Mouse (Mus musculus) forebrain, embryonic 15.5 days (tissue): ENCODE results near the gene Ckap5. TPM values are rescaled to one million over a fixed set of nuclear protein-coding genes. Genes with fewer than 3 reads are reported as not detected.
A peak's percentile ranks its signal among the peaks of the same experiment; 100 is the strongest.

Experiments used
- ATAC-seq: fragments of 200-750 bp; cut with Nextera tagmentation; replicated peaks from 2 replicates; pipeline ENCODE4 v1.8.0; 2017; ENCODE audit warnings: mild to moderate bottlenecking, moderate TSS enrichment, moderate library complexity
- H3K27ac ChIP-seq: fragments of 300-500 bp; sonication (generic); replicated peaks from 2 replicates; pipeline ENCODE4 v1.5.1; 2015; ENCODE audit warnings: mild to moderate bottlenecking, inconsistent platforms
- H3K27me3 ChIP-seq: fragments of 300-500 bp; sonication (generic); 2 replicates; pipeline ENCODE4 v1.6.1; 2015; ENCODE audit warnings: inconsistent platforms
- H3K36me3 ChIP-seq: fragments of 300-500 bp; sonication (generic); 2 replicates; pipeline ENCODE4 v1.6.1; 2015; ENCODE audit warnings: mild to moderate bottlenecking, inconsistent platforms
- H3K4me1 ChIP-seq: fragments of 300-500 bp; sonication (generic); 2 replicates; pipeline ENCODE4 v1.6.1; 2015; ENCODE audit warnings: inconsistent platforms
- H3K4me2 ChIP-seq: fragments of 300-500 bp; sonication (generic); replicated peaks from 2 replicates; pipeline ENCODE4 v1.6.1; 2015; ENCODE audit warnings: mild to moderate bottlenecking, inconsistent platforms
- H3K4me3 ChIP-seq: fragments of 300-500 bp; sonication (generic); 2 replicates; pipeline ENCODE4 v1.5.1; 2015; ENCODE audit warnings: mild to moderate bottlenecking, inconsistent platforms
- H3K9ac ChIP-seq: fragments of 300-500 bp; sonication (generic); replicated peaks from 2 replicates; pipeline ENCODE4 v1.6.1; 2015; ENCODE audit warnings: mild to moderate bottlenecking, inconsistent platforms
- H3K9me3 ChIP-seq: fragments of 300-500 bp; sonication (generic); 2 replicates; pipeline ENCODE4 v1.6.1; 2016; ENCODE audit warnings: inconsistent platforms
- WGBS: fragments of 180-500 bp; shearing (Covaris S2); methylation state at CpG from one replicate; pipeline ENCODE4 v1.1.7; 2015; ENCODE audit warnings: mixed read lengths; 5-methylcytosine and 5-hydroxymethylcytosine counted together
- polyA plus RNA-seq: library from polyadenylated mRNA; unstranded; fragments of >200 nt; fragmentation: Nextera tagmentation; extraction: Ambion mirVana; gene quantifications from 2 replicates; pipeline ENCODE4 v1.2.1, GENCODE M21; 2015

Ckap5 gene
- polyA plus RNA-seq, 1 experiment from 2014 or later, result 139 TPM

- no peak for ATAC-seq
- Histone ChIP-seq H3K4me2 (no peak overlapping the region), H3K9me3 (no peaks in the 10 kb centered on the region), H3K4me3 (no peak overlapping the region), H3K27ac (no peak overlapping the region), H3K4me1 (peaks cover 19% of the 10 kb centered on the region), H3K27me3 (no peaks in the 10 kb centered on the region), H3K9ac (no peak overlapping the region), H3K36me3 (peaks cover 47% of the 10 kb centered on the region)
- WGBS, result 94% methylated on average over 11 of the region's 11 CpGs
These were observed 119.2 kb downstream of the Ckap5 start for GRCm38 (mm10) chr2:91645811-91646210.

DNA sequence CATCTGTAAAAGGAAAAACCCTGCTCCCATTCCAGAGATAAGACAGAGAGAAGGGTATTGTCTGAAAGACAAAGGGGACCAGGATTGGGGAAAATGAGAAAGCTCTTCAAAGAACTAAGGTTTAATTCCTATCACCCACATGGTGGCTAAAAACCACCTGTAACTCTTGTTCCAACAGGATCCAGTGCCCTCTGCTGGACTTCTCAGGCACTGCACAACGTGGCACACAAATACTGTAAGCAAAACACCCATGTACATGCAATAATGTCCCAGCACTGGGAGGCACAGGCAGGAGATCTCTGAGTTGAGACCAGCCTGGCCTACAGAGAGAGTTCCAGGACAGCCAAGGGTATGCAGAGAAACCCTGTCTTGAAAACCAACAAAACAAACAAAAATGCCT, 120.2 kb downstream of the Ckap5 start:
- Histone ChIP-seq H3K36me3 (peaks cover 44% of the 10 kb centered on the region), H3K9me3 (no peaks in the 10 kb centered on the region), H3K4me3 (no peak overlapping the region), H3K27me3 (no peaks in the 10 kb centered on the region), H3K9ac (no peak overlapping the region), H3K4me1 (peaks cover 24% of the 10 kb centered on the region), H3K27ac (no peak overlapping the region), H3K4me2 (no peak overlapping the region)
- no peak for ATAC-seq
- WGBS, result 31% methylated on average over 1 of the region's 1 CpGs

DNA sequence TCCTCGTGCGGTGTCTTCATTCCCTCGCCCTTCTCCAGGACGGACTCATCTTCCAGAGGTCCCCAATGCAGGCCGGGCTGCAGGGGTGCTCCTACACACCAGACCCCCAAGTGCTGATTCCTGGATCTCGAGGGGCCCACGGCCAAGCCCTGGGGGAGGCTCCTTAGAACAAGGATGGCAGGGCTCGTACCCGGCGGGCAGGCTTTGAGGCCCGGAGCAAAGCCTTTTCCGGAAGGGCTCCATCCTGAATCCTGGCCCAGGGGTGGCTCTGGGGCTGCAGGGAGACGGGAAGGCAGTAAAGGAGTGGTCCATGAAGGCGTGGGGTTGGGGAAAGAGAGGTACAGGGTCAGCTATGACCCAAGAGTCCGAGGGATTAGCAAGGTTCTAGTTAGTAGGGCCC, 122.6 kb downstream of the Ckap5 start:
- H3K9ac ChIP-seq, result peak overlapping the region; percentile 89
- no peak; the same call in 1 of the 2 replicates for ATAC-seq
- H3K36me3 ChIP-seq, result peaks cover 40% of the 10 kb centered on the region
- no peaks in the 10 kb centered on the region for H3K27me3 ChIP-seq
- peak overlapping the region; percentile 82 for H3K4me3 ChIP-seq
- H3K9me3 ChIP-seq, result no peaks in the 10 kb centered on the region
- peak overlapping the region; percentile 99 for H3K4me2 ChIP-seq
- H3K4me1 ChIP-seq, result peaks cover 29% of the 10 kb centered on the region
- peak overlapping the region; percentile 91; the same call in 1 of the 2 replicates for H3K27ac ChIP-seq
- WGBS, result 2% methylated on average over 15 of the region's 15 CpGs

DNA sequence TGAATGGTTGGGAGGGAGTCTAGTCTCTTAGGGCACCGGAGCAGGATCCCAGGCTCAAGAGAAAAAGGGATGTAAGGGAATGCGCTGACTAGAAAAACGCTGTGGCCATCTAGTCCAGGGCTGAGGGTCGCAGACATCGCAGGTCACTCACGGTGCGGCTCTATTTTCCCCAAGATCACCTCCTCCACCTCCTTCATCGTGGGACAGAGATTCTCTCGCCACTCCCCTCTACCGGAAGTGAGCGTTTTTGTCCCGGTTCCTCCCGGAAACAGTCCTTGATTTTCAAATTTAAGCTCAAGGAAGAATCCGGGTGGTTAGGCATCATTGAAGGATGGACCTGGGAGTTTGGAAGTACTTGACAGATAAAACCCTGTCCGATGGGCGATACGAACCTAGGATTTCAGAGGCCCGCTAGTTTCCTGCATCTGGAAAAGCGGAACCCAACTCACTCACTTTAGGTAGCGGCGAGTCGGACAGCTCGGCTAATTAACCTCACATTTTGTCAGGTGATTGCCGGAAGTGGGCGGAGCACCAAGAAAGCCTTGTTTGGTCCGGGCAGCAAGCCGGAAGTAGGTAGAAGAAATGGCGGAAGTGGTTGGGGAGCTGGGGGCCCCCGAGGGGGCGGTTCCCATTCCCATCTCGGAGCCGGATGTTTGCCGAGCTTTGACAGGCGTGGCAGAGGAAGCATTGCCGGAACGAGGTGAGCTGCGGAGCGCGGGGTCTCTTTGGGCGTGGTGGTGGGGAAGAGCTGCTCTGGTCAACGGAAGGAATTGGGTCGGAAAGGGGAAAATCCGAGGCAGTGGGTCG, 123.2 kb downstream of the Ckap5 start, which contains the start of the genes Zfp408 and Arhgap1:
Zfp408 (minus strand) TSS at position 239 of the 807 bp plus-strand sequence.
Arhgap1 (plus strand) TSS at position 308 of the 807 bp plus-strand sequence.
- Histone ChIP-seq H3K27me3 (no peaks in the 10 kb centered on the region), H3K36me3 (peaks cover 40% of the 10 kb centered on the region), H3K9me3 (no peaks in the 10 kb centered on the region), H3K4me2 (peak within 1 kb of the TSS; percentile 99), H3K4me1 (peaks cover 29% of the 10 kb centered on the region), H3K9ac (peak within 1 kb of the TSS; percentile 89), H3K27ac (peak within 1 kb of the TSS; percentile 91), H3K4me3 (peak within 1 kb of the TSS; percentile 82)
- ATAC-seq, result peak; percentile 94
- WGBS, result under 1% methylated on average over 44 of the region's 44 CpGs

DNA sequence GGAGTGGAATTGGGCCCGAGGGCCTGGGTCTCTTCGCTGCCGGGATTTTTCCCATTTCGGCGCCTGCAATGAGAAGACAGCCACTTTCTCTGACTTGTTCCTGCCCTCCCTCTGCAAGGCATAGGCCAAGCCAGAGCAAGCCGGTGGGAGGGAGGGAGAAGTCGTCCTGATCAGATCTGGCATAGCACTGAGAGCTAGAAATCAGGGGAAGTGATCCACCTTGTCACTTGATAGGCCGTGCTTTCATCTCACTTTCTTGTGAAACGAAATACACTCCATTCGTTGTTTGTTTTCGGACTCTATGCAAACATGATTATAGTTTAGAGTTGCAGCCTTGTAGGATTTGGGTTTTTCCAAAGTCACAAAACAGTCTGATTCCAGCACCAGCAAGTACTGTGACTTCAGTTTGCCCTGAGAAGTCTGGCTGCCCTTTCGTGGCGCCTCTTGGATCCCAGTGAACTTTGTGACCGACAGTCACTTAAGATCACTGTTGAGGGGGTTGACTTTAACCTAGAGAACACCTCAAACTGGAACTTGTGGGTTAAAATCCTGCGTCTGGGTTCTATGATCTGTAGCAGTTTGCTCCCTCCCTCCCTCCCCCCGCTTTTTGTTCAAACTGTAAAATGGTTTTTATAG, 123.9 kb downstream of the Ckap5 start:
- Histone ChIP-seq H3K4me3 (peak overlapping the region; percentile 82), H3K36me3 (peaks cover 40% of the 10 kb centered on the region), H3K27ac (peak overlapping the region; percentile 91), H3K4me2 (peak overlapping the region; percentile 99), H3K4me1 (peaks cover 29% of the 10 kb centered on the region), H3K9me3 (no peaks in the 10 kb centered on the region), H3K27me3 (no peaks in the 10 kb centered on the region), H3K9ac (peak overlapping the region; percentile 89)
- 20% methylated on average over 16 of the region's 16 CpGs for WGBS
- ATAC-seq, result peak; percentile 55; the same call in 1 of the 2 replicates

DNA sequence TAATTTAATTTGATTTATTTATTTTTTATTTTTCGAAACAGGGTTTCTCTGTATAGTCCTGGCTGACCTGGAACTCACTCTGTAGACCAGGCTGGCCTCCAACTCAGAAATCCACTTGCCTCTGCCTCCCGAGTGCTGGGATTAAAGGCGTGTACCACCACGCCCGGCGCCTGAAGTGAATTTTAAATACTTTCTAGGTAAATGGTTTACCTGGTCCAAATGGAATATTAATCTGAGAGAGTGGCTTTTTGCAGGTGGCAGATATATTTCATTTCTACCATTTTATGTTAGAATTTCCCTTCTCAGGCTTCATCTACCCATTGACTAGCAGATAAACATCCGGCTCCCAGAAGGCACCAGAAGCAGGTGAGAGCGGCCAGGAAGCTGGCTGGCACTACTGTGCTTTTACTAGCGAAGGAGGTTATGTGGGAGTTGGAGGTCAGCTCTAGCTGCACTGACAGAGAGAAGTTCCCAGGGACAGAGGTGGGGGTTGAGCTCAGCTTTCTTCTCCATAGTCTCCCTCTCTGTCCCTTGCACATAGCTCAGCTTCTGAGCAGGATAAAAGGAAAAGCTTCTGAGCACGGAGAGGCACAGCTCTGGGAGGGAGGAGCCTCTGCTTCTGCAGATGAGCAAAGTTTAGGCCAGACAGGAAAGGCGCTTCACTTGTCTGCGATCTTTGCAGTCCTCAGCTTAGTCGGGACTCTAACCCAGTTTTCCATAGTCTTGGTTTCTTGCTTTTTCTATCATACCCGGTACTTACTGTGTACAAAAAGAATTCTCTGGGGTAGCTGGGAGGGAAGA, 125.1 kb downstream of the Ckap5 start:
- ATAC-seq, result no peak
- Histone ChIP-seq H3K36me3 (peaks cover 40% of the 10 kb centered on the region), H3K27ac (no peak overlapping the region), H3K27me3 (no peaks in the 10 kb centered on the region), H3K4me3 (no peak overlapping the region), H3K4me2 (no peak overlapping the region), H3K9ac (no peak overlapping the region), H3K4me1 (peaks cover 29% of the 10 kb centered on the region), H3K9me3 (no peaks in the 10 kb centered on the region)
- WGBS, result 91% methylated on average over 14 of the region's 14 CpGs

DNA sequence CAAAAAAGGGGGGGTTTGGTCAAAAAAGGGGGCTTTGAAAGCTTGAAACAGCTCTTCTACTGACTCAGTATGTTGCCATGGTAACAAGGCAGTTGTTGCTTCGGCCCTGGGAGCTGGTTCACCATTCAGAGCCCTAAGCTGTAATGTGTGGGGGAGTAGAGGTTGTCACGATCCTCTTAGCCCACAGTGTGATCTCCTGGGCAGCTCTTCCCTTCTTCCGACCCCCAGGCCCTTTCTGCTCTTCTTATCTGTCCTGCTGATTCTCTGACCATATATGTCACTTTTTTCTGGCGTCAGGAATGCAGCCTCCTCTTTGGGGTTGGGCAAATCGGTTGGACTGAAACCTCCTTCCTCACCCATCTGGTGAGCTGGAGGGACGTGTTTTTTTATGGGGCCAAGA, 126.3 kb downstream of the Ckap5 start:
- Histone ChIP-seq H3K9me3 (no peaks in the 10 kb centered on the region), H3K36me3 (peaks cover 40% of the 10 kb centered on the region), H3K27ac (no peak overlapping the region), H3K4me3 (no peak overlapping the region), H3K4me2 (no peak overlapping the region), H3K9ac (no peak overlapping the region), H3K27me3 (no peaks in the 10 kb centered on the region), H3K4me1 (peaks cover 27% of the 10 kb centered on the region)
- ATAC-seq, result no peak
- WGBS, result 62% methylated on average over 6 of the region's 6 CpGs

DNA sequence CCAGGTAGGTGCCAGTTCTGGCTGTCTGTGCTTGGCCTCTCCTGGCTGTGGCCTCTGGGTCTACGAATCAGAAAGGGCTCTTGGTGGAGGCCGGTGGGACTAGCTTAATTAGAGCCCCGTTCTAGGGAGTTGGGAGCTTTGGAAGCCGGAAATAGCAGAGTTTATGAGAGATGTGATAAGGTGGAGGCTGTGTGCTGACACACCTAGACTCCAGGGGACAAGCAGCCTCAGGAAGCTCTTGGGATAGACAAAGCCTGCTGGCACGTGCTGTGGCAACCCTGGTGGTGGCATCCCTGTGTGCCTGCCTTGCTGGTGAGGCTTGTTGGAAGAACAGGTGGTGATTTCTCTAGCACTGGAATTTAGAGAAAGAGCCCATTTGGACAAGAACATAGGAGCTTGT, 128.8 kb downstream of the Ckap5 start:
- H3K36me3 ChIP-seq, result peaks cover 57% of the 10 kb centered on the region
- WGBS, result 91% methylated on average over 5 of the region's 5 CpGs
- ATAC-seq, result no peak

DNA sequence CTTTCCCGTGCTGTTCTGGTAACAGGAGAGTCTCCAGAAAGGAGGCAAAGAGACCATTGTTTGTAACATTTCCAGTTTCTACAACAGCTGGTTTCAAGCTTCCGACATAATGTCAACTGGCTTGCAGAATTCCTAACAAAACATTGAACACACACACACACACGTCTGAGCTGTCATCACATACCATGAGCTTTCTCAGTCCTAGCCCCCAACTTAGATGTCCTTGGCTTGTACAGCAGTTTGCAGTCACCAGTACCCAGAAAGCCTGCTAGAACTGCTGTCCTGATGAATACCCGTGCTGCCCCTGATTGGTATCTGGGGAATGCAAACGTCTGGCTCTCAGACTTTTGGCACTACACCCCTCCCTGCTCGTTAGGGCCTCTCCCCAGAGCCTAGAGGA, 129.3 kb downstream of the Ckap5 start:
- H3K9ac ChIP-seq, result no peak overlapping the region
- H3K36me3 ChIP-seq, result peaks cover 57% of the 10 kb centered on the region
- no peaks in the 10 kb centered on the region for H3K27me3 ChIP-seq
- H3K4me1 ChIP-seq, result peaks cover 9% of the 10 kb centered on the region
- WGBS, result 70% methylated on average over 6 of the region's 6 CpGs
- no peak overlapping the region for H3K4me3 ChIP-seq
- ATAC-seq, result no peak
- H3K4me2 ChIP-seq, result no peak overlapping the region
- H3K9me3 ChIP-seq, result no peaks in the 10 kb centered on the region
- H3K27ac ChIP-seq, result no peak overlapping the region

More for the DNA sequence above, 128.8 kb downstream of the Ckap5 start:
- Histone ChIP-seq H3K9me3 (no peaks in the 10 kb centered on the region), H3K4me1 (peaks cover 14% of the 10 kb centered on the region), H3K9ac (no peak overlapping the region), H3K27me3 (no peaks in the 10 kb centered on the region), H3K4me2 (no peak overlapping the region), H3K27ac (no peak overlapping the region), H3K4me3 (no peak overlapping the region)

DNA sequence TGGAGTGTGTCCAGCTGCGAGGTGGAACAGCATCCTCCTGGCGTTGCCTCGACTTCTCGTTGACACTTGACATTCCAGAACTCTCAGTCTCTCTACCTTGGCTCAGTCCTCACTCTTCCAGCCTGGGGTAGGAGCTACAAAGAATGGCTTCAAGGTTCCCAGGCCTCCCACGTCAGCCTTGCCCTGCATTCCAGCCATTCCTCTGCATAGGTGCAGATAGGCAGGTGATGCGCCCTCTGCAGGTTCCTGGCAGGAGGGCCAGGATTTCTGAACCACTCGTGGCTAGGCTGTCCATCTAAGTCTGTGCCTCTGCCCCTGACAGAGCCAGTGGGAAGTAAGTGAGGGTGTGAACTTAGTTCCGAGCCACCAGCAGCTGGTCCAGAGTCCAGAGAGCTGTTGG, 130.2 kb downstream of the Ckap5 start:
- no peaks in the 10 kb centered on the region for H3K9me3 ChIP-seq
- H3K27me3 ChIP-seq, result no peaks in the 10 kb centered on the region
- H3K4me3 ChIP-seq, result no peak overlapping the region
- H3K9ac ChIP-seq, result no peak overlapping the region
- H3K4me2 ChIP-seq, result no peak overlapping the region
- peaks cover 67% of the 10 kb centered on the region for H3K36me3 ChIP-seq
- ATAC-seq, result no peak
- WGBS, result 80% methylated on average over 8 of the region's 8 CpGs
- H3K4me1 ChIP-seq, result peaks cover 5% of the 10 kb centered on the region
- no peak overlapping the region for H3K27ac ChIP-seq

- Histone ChIP-seq H3K27ac (no peak overlapping the region), H3K4me1 (no peaks in the 10 kb centered on the region), H3K9ac (no peak overlapping the region), H3K4me2 (no peak overlapping the region), H3K36me3 (peaks cover 84% of the 10 kb centered on the region), H3K9me3 (no peaks in the 10 kb centered on the region), H3K4me3 (no peak overlapping the region), H3K27me3 (no peaks in the 10 kb centered on the region)
- no peak for ATAC-seq
- WGBS, result 96% methylated on average over 8 of the region's 8 CpGs
These were observed 133.1 kb downstream of the Ckap5 start for GRCm38 (mm10) chr2:91659657-91660056.

- Histone ChIP-seq H3K9ac (no peak overlapping the region), H3K36me3 (peaks cover 79% of the 10 kb centered on the region)
- WGBS, result 92% methylated on average over 6 of the region's 6 CpGs
These were observed 134.4 kb downstream of the Ckap5 start for GRCm38 (mm10) chr2:91660981-91661380.

More at GRCm38 (mm10) chr2:91660981-91661380, 134.4 kb downstream of the Ckap5 start:
- ATAC-seq, result no peak
- no peaks in the 10 kb centered on the region for H3K9me3 ChIP-seq
- H3K27ac ChIP-seq, result no peak overlapping the region
- H3K27me3 ChIP-seq, result no peaks in the 10 kb centered on the region
- H3K4me2 ChIP-seq, result no peak overlapping the region
- no peak overlapping the region for H3K4me3 ChIP-seq
- H3K4me1 ChIP-seq, result no peaks in the 10 kb centered on the region
